Mouse (Mus musculus) heart, postnatal 0 days (tissue): Measurements from ENCODE around the gene Treml2. TPM values are rescaled to one million over a fixed set of nuclear protein-coding genes. Genes with fewer than 3 reads are reported as not detected.

Experiments used
- ATAC-seq: fragments of 200-750 bp; cut with Nextera tagmentation; 2 replicates; pipeline ENCODE4 v1.8.0; 2017; ENCODE audit warnings: low read depth, moderate number of reproducible peaks, moderate library complexity; ENCODE audit not compliant: insufficient read depth
- DNase-seq: peaks from one replicate; pipeline ENCODE4 v3.0.0-alpha.2; 2016; ENCODE audit warnings: low spot score
- H3K27ac ChIP-seq: fragments of 300-500 bp; sonication (generic); 2 replicates; pipeline ENCODE4 v1.5.1; 2014; ENCODE audit warnings: low read depth, mild to moderate bottlenecking
- H3K27me3 ChIP-seq: fragments of 300-500 bp; sonication (generic); 2 replicates; pipeline ENCODE4 v1.6.1; 2014; ENCODE audit warnings: low read length, mixed read lengths; ENCODE audit not compliant: control insufficient read depth, insufficient read depth
- H3K36me3 ChIP-seq: fragments of 300-500 bp; sonication (generic); replicated peaks from 2 replicates; pipeline ENCODE4 v1.6.1; 2014; ENCODE audit warnings: low read length, mixed read lengths; ENCODE audit not compliant: control insufficient read depth, insufficient read depth
- H3K4me1 ChIP-seq: fragments of 300-500 bp; sonication (generic); 2 replicates; pipeline ENCODE4 v1.6.1; 2014; ENCODE audit warnings: antibody characterized with exemption; ENCODE audit not compliant: control insufficient read depth, insufficient read depth
- H3K4me2 ChIP-seq: fragments of 300-500 bp; sonication (generic); 2 replicates; pipeline ENCODE4 v1.6.1; 2014; ENCODE audit warnings: low read depth, mild to moderate bottlenecking, low read length, moderate library complexity
- H3K4me3 ChIP-seq: fragments of 300-500 bp; sonication (generic); 2 replicates; pipeline ENCODE4 v1.5.1; 2014; ENCODE audit warnings: low read depth, low read length
- H3K9ac ChIP-seq: fragments of 300-500 bp; sonication (generic); replicated peaks from 2 replicates; pipeline ENCODE4 v1.6.1; 2014; ENCODE audit warnings: low read depth, low read length, mixed read lengths
- H3K9me3 ChIP-seq: fragments of 300-500 bp; sonication (generic); replicated peaks from 2 replicates; pipeline ENCODE4 v1.6.1; 2016; ENCODE audit warnings: low read length; ENCODE audit not compliant: control insufficient read depth
- CTCF ChIP-seq: IDR thresholded peaks from 2 replicates; pipeline ENCODE4 v1.5.1; 2016; ENCODE audit warnings: antibody characterized with exemption, control low read depth, low read depth
- EP300 ChIP-seq: IDR thresholded peaks from 2 replicates; pipeline ENCODE4 v1.6.1; 2016; ENCODE audit warnings: antibody characterized with exemption, low read depth
- WGBS: fragments of 180-500 bp; shearing (Covaris S2); extraction: QIAGEN DNeasy Blood & Tissue Kit; methylation state at CpG from one replicate; pipeline ENCODE4 v1.1.7; 2014; 5-methylcytosine and 5-hydroxymethylcytosine counted together
- polyA plus RNA-seq: library from polyadenylated mRNA; unstranded; fragments of >200 nt; fragmentation: Nextera tagmentation; extraction: Ambion mirVana; gene quantifications from 2 replicates; pipeline ENCODE4 v1.2.1, GENCODE M21; 2015
- total RNA-seq: library from RNA; depleted of rRNA; stranded (reverse); fragments of >200 nt; gene quantifications from 2 replicates; pipeline ENCODE4 v1.2.3, GENCODE M21; 2014; ENCODE audit warnings: low replicate concordance

The Treml2 gene
- total and polyA plus RNA-seq, 2 experiments from 2014 or later, result 0.15 TPM; not detected in 1

- Histone ChIP-seq H3K36me3 (no peaks in the 10 kb centered on the region), H3K9ac (no peak overlapping the region), H3K4me2 (no peak overlapping the region), H3K9me3 (no peaks in the 10 kb centered on the region), H3K4me3 (no peak overlapping the region), H3K27me3 (no peaks in the 10 kb centered on the region), H3K4me1 (no peaks in the 10 kb centered on the region), H3K27ac (no peak overlapping the region)
- 31% methylated on average over 5 of the region's 5 CpGs for WGBS
- TF ChIP-seq EP300 (no peak), CTCF (no peak)
- DNase-seq, result no peak
- ATAC-seq, result no peak
These were observed 27.1 kb upstream of the Treml2 start for GRCm38 (mm10) chr17:48272158-48272557.

GRCm38 (mm10) chr17:48272598-48272997, 26.7 kb upstream of the Treml2 start:
- Histone ChIP-seq H3K4me3 (no peak overlapping the region), H3K9me3 (no peaks in the 10 kb centered on the region), H3K4me1 (no peaks in the 10 kb centered on the region), H3K4me2 (no peak overlapping the region), H3K27ac (no peak overlapping the region), H3K9ac (no peak overlapping the region), H3K36me3 (no peaks in the 10 kb centered on the region), H3K27me3 (no peaks in the 10 kb centered on the region)
- WGBS, result 88% methylated on average over 4 of the region's 4 CpGs
- DNase-seq (no peak), ATAC-seq (no peak)
- TF ChIP-seq CTCF, result no peak
- no peak for TF ChIP-seq EP300

- Histone ChIP-seq H3K4me1 (no peaks in the 10 kb centered on the region), H3K9ac (no peak overlapping the region), H3K27me3 (no peaks in the 10 kb centered on the region), H3K27ac (no peak overlapping the region), H3K9me3 (no peaks in the 10 kb centered on the region), H3K4me2 (no peak overlapping the region), H3K4me3 (no peak overlapping the region), H3K36me3 (no peaks in the 10 kb centered on the region)
- no peak for TF ChIP-seq EP300
- no peak for TF ChIP-seq CTCF
- no peak for DNase-seq
- WGBS, result 61% methylated on average over 4 of the region's 4 CpGs
- no peak for ATAC-seq
These were observed 25.2 kb upstream of the Treml2 start for GRCm38 (mm10) chr17:48274098-48274497.

- peak; percentile 87 for TF ChIP-seq CTCF
- no peak for TF ChIP-seq EP300
- ATAC-seq, result peak; percentile 55; the same call in 1 of the 2 replicates
These were observed 24.4 kb upstream of the Treml2 start for GRCm38 (mm10) chr17:48274885-48275284.

GRCm38 (mm10) chr17:48275736-48276135, 23.6 kb upstream of the Treml2 start:
- DNase-seq (no peak), ATAC-seq (no peak)
- no peak overlapping the region for H3K9ac ChIP-seq
- H3K27ac ChIP-seq, result no peak overlapping the region
- no peak for TF ChIP-seq CTCF
- TF ChIP-seq EP300, result no peak
- H3K4me3 ChIP-seq, result no peak overlapping the region
- 51% methylated on average over 7 of the region's 7 CpGs for WGBS
- H3K4me1 ChIP-seq, result no peaks in the 10 kb centered on the region
- H3K9me3 ChIP-seq, result no peaks in the 10 kb centered on the region
- H3K4me2 ChIP-seq, result no peak overlapping the region
- H3K36me3 ChIP-seq, result no peaks in the 10 kb centered on the region
- H3K27me3 ChIP-seq, result no peaks in the 10 kb centered on the region

More at GRCm38 (mm10) chr17:48274885-48275284, 24.4 kb upstream of the Treml2 start:
- H3K9me3 ChIP-seq, result no peaks in the 10 kb centered on the region
- H3K27ac ChIP-seq, result no peak overlapping the region
- no peak overlapping the region for H3K4me3 ChIP-seq
- H3K4me1 ChIP-seq, result no peaks in the 10 kb centered on the region
- H3K9ac ChIP-seq, result no peak overlapping the region
- DNase-seq, result peak; percentile 66
- H3K27me3 ChIP-seq, result no peaks in the 10 kb centered on the region
- no peak overlapping the region for H3K4me2 ChIP-seq
- H3K36me3 ChIP-seq, result no peaks in the 10 kb centered on the region
- 27% methylated on average over 6 of the region's 6 CpGs for WGBS

GRCm38 (mm10) chr17:48278381-48278780, 20.9 kb upstream of the Treml2 start:
- DNase-seq, result no peak
- Histone ChIP-seq H3K4me2 (no peak overlapping the region), H3K9ac (no peak overlapping the region), H3K9me3 (no peaks in the 10 kb centered on the region), H3K27me3 (no peaks in the 10 kb centered on the region), H3K27ac (no peak overlapping the region), H3K4me1 (0 out of 2 replicates have a peak, but pooled peaks cover 5% of the 10 kb centered on the region), H3K4me3 (no peak overlapping the region), H3K36me3 (no peaks in the 10 kb centered on the region)
- TF ChIP-seq EP300 (no peak), CTCF (no peak)
- ATAC-seq, result no peak
